Mouse (Mus musculus): Measurements from ENCODE around the gene Fam187b. TPM values are rescaled to one million over a fixed set of nuclear protein-coding genes. Genes with fewer than 3 reads are reported as not detected.

Fam187b gene
- polyA plus RNA-seq, 1 experiment from 2014 or later, result 1.3 TPM

GRCm38 (mm10) chr7:30965677-30966076, 7.9 kb upstream of the Fam187b start:
- 91% methylated on average over 14 of the region's 14 CpGs for WGBS
- DNase-seq (ENCODE audit: low spot score), result no peak
- no peaks in the 10 kb centered on the region for H3K27me3 ChIP-seq (ENCODE audit: low read depth, poor library complexity, severe bottlenecking)
- peaks cover 19% of the 10 kb centered on the region for H3K4me1 ChIP-seq
- peaks cover 12% of the 10 kb centered on the region; the same call in 1 of the 2 replicates for H3K36me3 ChIP-seq
- H3K9me3 ChIP-seq (replicated peaks), result no peaks in the 10 kb centered on the region
- 0 out of 2 replicates have a peak overlapping the region, but pooled peaks have one; percentile 36 for H3K27ac ChIP-seq
- H3K4me3 ChIP-seq, result no peak overlapping the region

- H3K27ac ChIP-seq, result 0 out of 2 replicates have a peak overlapping the region, but pooled peaks have one; percentile 3
- H3K4me3 ChIP-seq, result no peak overlapping the region
- peaks cover 19% of the 10 kb centered on the region for H3K4me1 ChIP-seq
- 82% methylated on average over 3 of the region's 3 CpGs for WGBS
- peaks cover 4% of the 10 kb centered on the region for H3K27me3 ChIP-seq (ENCODE audit: low read depth, poor library complexity, severe bottlenecking)
- no peaks in the 10 kb centered on the region for H3K9me3 ChIP-seq (replicated peaks)
- peaks cover 11% of the 10 kb centered on the region; the same call in 1 of the 2 replicates for H3K36me3 ChIP-seq
- DNase-seq (ENCODE audit: low spot score), result no peak
Observed at GRCm38 (mm10) chr7:30966657-30967056, 6.9 kb upstream of the Fam187b start.

GRCm38 (mm10) chr7:30968611-30969010, 5.0 kb upstream of the Fam187b start:
- Histone ChIP-seq H3K9me3 (replicated peaks) (no peaks in the 10 kb centered on the region), H3K27me3 (ENCODE audit: low read depth, poor library complexity, severe bottlenecking) (peaks cover 24% of the 10 kb centered on the region), H3K36me3 (peaks cover 8% of the 10 kb centered on the region; the same call in 1 of the 2 replicates), H3K4me3 (no peak overlapping the region), H3K4me1 (peaks cover 32% of the 10 kb centered on the region), H3K27ac (no peak overlapping the region)
- no peak for DNase-seq (ENCODE audit: low spot score)
- WGBS, result 93% methylated on average over 8 of the region's 8 CpGs

- no peak overlapping the region for H3K27ac ChIP-seq
- peaks cover 33% of the 10 kb centered on the region for H3K4me1 ChIP-seq
- no peak overlapping the region for H3K4me3 ChIP-seq
- H3K27me3 ChIP-seq (ENCODE audit: low read depth, poor library complexity, severe bottlenecking), result peaks cover 25% of the 10 kb centered on the region
- WGBS, result 78% methylated on average over 4 of the region's 4 CpGs
- no peaks in the 10 kb centered on the region for H3K9me3 ChIP-seq (replicated peaks)
- no peak for DNase-seq (ENCODE audit: low spot score)
- peaks cover 8% of the 10 kb centered on the region; the same call in 1 of the 2 replicates for H3K36me3 ChIP-seq
Observed at GRCm38 (mm10) chr7:30969174-30969573, 4.4 kb upstream of the Fam187b start.

GRCm38 (mm10) chr7:30971901-30972300, 1.7 kb upstream of the Fam187b start:
- no peaks in the 10 kb centered on the region for H3K9me3 ChIP-seq (replicated peaks)
- H3K36me3 ChIP-seq, result peaks cover 4% of the 10 kb centered on the region; the same call in 1 of the 2 replicates
- no peak for DNase-seq (ENCODE audit: low spot score)
- H3K4me1 ChIP-seq, result peaks cover 33% of the 10 kb centered on the region
- H3K27ac ChIP-seq, result no peak overlapping the region
- WGBS, result 86% methylated on average over 15 of the region's 15 CpGs
- H3K27me3 ChIP-seq (ENCODE audit: low read depth, poor library complexity, severe bottlenecking), result peaks cover 25% of the 10 kb centered on the region
- peak overlapping the region; percentile 20; the same call in 1 of the 2 replicates for H3K4me3 ChIP-seq

- no peak for DNase-seq (ENCODE audit: low spot score)
- peak overlapping the region; percentile 74 for H3K27ac ChIP-seq
- H3K9me3 ChIP-seq (replicated peaks), result no peaks in the 10 kb centered on the region
- H3K4me1 ChIP-seq, result peaks cover 26% of the 10 kb centered on the region
- peak overlapping the region; percentile 50 for H3K4me3 ChIP-seq
- peaks cover 4% of the 10 kb centered on the region; the same call in 1 of the 2 replicates for H3K36me3 ChIP-seq
- WGBS, result 4% methylated on average over 41 of the region's 41 CpGs
- peaks cover 25% of the 10 kb centered on the region for H3K27me3 ChIP-seq (ENCODE audit: low read depth, poor library complexity, severe bottlenecking)
Observed at GRCm38 (mm10) chr7:30972426-30973250, 952 bp upstream of the Fam187b start.

- peak within 1 kb of the TSS; percentile 75 for H3K27ac ChIP-seq
- WGBS, result under 1% methylated on average over 19 of the region's 19 CpGs
- peaks cover 25% of the 10 kb centered on the region for H3K4me1 ChIP-seq
- peak within 1 kb of the TSS; percentile 50 for H3K4me3 ChIP-seq
- peaks cover 4% of the 10 kb centered on the region; the same call in 1 of the 2 replicates for H3K36me3 ChIP-seq
- no peaks in the 10 kb centered on the region for H3K9me3 ChIP-seq (replicated peaks)
- peaks cover 25% of the 10 kb centered on the region for H3K27me3 ChIP-seq (ENCODE audit: low read depth, poor library complexity, severe bottlenecking)
- DNase-seq (ENCODE audit: low spot score), result peak; percentile 70
Observed at GRCm38 (mm10) chr7:30973251-30973500, 414 bp upstream of the Fam187b start, which contains the start of gene Lsr. TSS of gene Lsr (minus strand) at chr7:30973464.

- Histone ChIP-seq H3K4me1 (no peaks in the 10 kb centered on the region), H3K27me3 (ENCODE audit: low read depth, poor library complexity, severe bottlenecking) (no peaks in the 10 kb centered on the region), H3K9me3 (replicated peaks) (no peaks in the 10 kb centered on the region), H3K4me3 (no peak overlapping the region), H3K36me3 (no peaks in the 10 kb centered on the region), H3K27ac (no peak overlapping the region)
- 89% methylated on average over 4 of the region's 4 CpGs for WGBS
- DNase-seq (ENCODE audit: low spot score), result no peak
Observed at GRCm38 (mm10) chr7:30981703-30982102, 8.1 kb downstream of the Fam187b start.

- WGBS, result 85% methylated on average over 9 of the region's 9 CpGs
- no peaks in the 10 kb centered on the region for H3K36me3 ChIP-seq
- no peaks in the 10 kb centered on the region for H3K27me3 ChIP-seq (ENCODE audit: low read depth, poor library complexity, severe bottlenecking)
- H3K4me3 ChIP-seq, result no peak overlapping the region
- no peaks in the 10 kb centered on the region for H3K9me3 ChIP-seq (replicated peaks)
- no peak overlapping the region for H3K27ac ChIP-seq
- no peaks in the 10 kb centered on the region for H3K4me1 ChIP-seq
- no peak for DNase-seq (ENCODE audit: low spot score)
Observed at GRCm38 (mm10) chr7:30985357-30985756, 11.8 kb downstream of the Fam187b start.

- 0 out of 2 replicates have a peak, but pooled peaks cover 2% of the 10 kb centered on the region for H3K4me1 ChIP-seq
- DNase-seq (ENCODE audit: low spot score), result no peak
- H3K9me3 ChIP-seq (replicated peaks), result no peaks in the 10 kb centered on the region
- H3K27me3 ChIP-seq (ENCODE audit: low read depth, poor library complexity, severe bottlenecking), result no peaks in the 10 kb centered on the region
- H3K36me3 ChIP-seq, result no peaks in the 10 kb centered on the region
- H3K27ac ChIP-seq, result no peak overlapping the region
- H3K4me3 ChIP-seq, result no peak overlapping the region
- WGBS, result 90% methylated on average over 4 of the region's 4 CpGs
Observed at GRCm38 (mm10) chr7:30988519-30989162, 15.1 kb downstream of the Fam187b start.

GRCm38 (mm10) chr7:30992148-30992547, 18.6 kb downstream of the Fam187b start:
- peaks cover 2% of the 10 kb centered on the region; the same call in 1 of the 2 replicates for H3K9me3 ChIP-seq (replicated peaks)
- H3K36me3 ChIP-seq, result no peaks in the 10 kb centered on the region
- 0 out of 2 replicates have a peak, but pooled peaks cover 2% of the 10 kb centered on the region for H3K4me1 ChIP-seq
- DNase-seq (ENCODE audit: low spot score), result no peak
- H3K27me3 ChIP-seq (ENCODE audit: low read depth, poor library complexity, severe bottlenecking), result no peaks in the 10 kb centered on the region
- 79% methylated on average over 5 of the region's 5 CpGs for WGBS
- no peak overlapping the region for H3K27ac ChIP-seq
- H3K4me3 ChIP-seq, result no peak overlapping the region

GRCm38 (mm10) chr7:30993986-30994385, 20.4 kb downstream of the Fam187b start:
- peaks cover 2% of the 10 kb centered on the region; the same call in 1 of the 2 replicates for H3K9me3 ChIP-seq (replicated peaks)
- no peak overlapping the region for H3K4me3 ChIP-seq
- H3K4me1 ChIP-seq, result 0 out of 2 replicates have a peak, but pooled peaks cover 2% of the 10 kb centered on the region
- H3K27me3 ChIP-seq (ENCODE audit: low read depth, poor library complexity, severe bottlenecking), result no peaks in the 10 kb centered on the region
- no peak for DNase-seq (ENCODE audit: low spot score)
- WGBS, result 89% methylated on average over 5 of the region's 5 CpGs
- no peaks in the 10 kb centered on the region for H3K36me3 ChIP-seq
- no peak overlapping the region for H3K27ac ChIP-seq

GRCm38 (mm10) chr7:30996491-30996890, 22.9 kb downstream of the Fam187b start:
- no peak for DNase-seq (ENCODE audit: low spot score)
- Histone ChIP-seq H3K4me3 (no peak overlapping the region), H3K27me3 (ENCODE audit: low read depth, poor library complexity, severe bottlenecking) (no peaks in the 10 kb centered on the region), H3K27ac (no peak overlapping the region), H3K4me1 (peaks cover 14% of the 10 kb centered on the region), H3K36me3 (no peaks in the 10 kb centered on the region), H3K9me3 (replicated peaks) (peaks cover 2% of the 10 kb centered on the region; the same call in 1 of the 2 replicates)
- WGBS, result 94% methylated on average over 2 of the region's 2 CpGs

Data from limb, embryonic 10.5 days (tissue).